Mouse (Mus musculus): ENCODE results near the gene Abcc1.

Abcc1 gene

GRCm38 (mm10) chr16:14376352-14376751 is 15.0 kb downstream of the Abcc1 start:
- no peak for DNase-seq (ENCODE audit: low spot score in 2 of 2)

GRCm38 (mm10) chr16:14377321-14377720 is 16.0 kb downstream of the Abcc1 start:
- peak; percentile 50 to 78 for DNase-seq (ENCODE audit: low spot score in 2 of 2)

DNA sequence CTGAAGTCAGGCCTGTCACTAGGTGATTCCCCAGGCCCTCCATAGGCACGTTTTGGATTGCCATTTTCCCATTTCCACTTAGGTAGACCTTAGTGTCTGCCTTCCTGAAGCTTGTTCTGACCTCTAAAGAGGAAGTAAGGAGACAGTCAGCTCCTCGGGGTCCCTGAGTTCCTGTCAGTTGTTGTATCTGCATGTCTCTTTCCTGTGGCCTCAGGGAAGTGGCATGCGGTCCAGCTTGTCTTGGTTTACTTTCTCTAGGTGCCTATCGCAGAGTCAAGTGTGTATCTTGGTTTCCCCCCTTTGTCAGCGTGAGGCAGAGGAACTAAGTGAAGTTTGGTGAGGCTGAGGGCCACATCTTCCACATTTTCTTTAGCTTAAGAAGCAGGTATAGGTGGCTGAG is 17.3 kb downstream of the Abcc1 start:
- no peak for DNase-seq (ENCODE audit: low spot score in 2 of 2)

- DNase-seq (ENCODE audit: low spot score in 2 of 2) = no peak
These were observed 18.5 kb downstream of the Abcc1 start for GRCm38 (mm10) chr16:14379888-14380287.

GRCm38 (mm10) chr16:14381061-14381665 is 19.8 kb downstream of the Abcc1 start:
- no peak for DNase-seq (ENCODE audit: low spot score in 2 of 2)

DNA sequence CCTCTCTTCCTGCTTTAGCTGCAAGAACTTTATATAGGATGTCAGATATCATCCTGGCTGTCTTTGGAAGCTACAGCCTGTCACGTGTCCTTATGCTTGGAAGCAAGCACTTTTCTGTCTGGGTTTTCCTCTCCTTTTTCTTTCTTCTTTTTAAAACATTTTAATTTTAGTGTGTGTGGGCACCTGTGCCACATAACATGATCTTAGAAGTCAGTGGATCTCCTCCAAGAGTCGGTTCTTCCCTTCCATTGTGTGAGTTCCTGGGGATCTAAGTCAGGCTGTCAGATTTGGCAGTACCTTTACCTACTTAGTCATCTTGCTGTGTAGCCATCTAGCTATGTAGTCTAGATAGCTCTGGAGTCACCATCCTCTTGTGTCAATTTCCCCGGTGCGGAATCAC is 37.9 kb downstream of the Abcc1 start:
- DNase-seq (ENCODE audit: low spot score in 2 of 2) = no peak

- DNase-seq (ENCODE audit: low spot score in 2 of 2) = no peak
These were observed 42.1 kb downstream of the Abcc1 start for GRCm38 (mm10) chr16:14403507-14403906.

DNA sequence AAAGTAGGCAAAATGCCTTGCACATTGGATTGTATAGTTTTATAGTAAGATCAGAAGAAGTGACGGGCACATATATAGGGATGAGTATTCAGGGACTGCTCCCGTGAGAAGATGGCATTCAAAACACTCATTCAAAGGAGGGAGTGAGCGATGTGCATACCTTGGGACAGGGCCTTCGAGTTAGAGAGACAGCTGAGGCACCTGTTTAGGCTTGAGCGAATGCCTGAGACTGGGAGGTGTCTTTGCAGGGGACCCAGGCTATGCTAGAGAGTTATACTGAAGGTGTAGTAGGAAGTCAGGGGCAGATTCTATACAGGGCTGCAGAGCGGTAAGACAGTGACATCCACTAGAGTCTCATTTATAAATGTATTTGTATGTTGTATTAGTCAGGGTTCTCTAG is 44.3 kb downstream of the Abcc1 start:
- DNase-seq (ENCODE audit: low spot score in 2 of 2) = no peak

DNA sequence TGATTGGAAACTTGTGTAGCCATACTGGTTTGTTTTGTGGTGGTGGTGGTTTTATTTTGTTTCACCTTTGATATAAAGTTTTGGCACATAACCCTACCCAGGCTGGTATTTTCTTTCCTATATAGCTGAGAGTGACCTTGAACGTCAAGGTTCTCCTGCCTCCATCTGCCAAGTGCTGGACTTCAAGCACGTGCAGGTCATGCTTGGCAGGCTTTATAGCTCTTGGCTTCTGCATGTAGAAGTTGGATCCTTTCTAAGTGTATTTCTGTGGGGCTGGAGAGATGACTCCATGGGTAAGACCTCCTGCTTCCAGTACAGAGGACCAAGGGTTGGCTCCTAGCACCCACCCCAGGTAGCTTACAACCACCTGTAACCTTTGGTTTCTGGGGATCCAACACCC is 47.8 kb downstream of the Abcc1 start:
- DNase-seq (ENCODE audit: low spot score in 2 of 2) = no peak

DNA sequence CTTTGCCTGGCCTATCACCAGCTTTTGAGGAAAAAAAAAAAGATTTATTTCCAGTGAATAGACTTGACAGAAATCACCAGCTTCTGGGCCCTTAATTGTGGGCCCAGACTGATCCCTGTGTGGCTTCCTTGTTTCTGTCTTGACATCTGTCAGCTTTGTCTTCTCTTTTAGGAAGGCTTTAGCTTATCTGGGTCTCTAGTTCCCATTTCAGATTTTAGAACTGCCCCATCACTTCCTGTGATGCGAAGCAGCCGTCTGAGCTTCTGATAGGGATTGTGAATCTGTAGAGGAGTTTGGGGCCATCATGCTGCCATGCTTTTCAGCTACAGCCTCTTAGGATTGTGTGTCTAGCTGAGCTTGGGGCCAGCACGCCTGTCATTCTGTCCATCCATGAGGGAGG is 48.4 kb downstream of the Abcc1 start:
- DNase-seq (ENCODE audit: low spot score in 2 of 2) = no peak

DNA sequence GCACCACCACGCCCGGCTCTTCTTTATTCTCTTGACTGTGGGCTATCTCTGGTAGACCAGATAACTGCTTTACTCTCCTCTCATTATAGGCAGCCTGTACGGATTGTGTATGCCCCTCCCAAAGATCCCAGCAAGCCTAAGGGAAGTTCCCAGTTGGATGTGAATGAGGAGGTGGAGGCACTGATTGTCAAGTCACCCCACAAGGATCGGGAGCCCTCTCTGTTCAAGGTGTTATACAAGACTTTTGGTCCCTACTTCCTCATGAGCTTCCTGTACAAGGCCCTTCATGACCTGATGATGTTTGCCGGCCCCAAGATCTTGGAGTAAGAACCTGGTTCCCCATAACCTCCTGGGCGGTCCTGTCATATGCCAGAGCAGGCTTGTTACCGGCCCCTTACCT is 49.3 kb downstream of the Abcc1 start:
- DNase-seq (ENCODE audit: low spot score in 2 of 2) = no peak

GRCm38 (mm10) chr16:14411156-14411555 is 49.8 kb downstream of the Abcc1 start:
- DNase-seq (ENCODE audit: low spot score in 2 of 2) = no peak

- DNase-seq (ENCODE audit: low spot score in 2 of 2) = no peak
These were observed 51.2 kb downstream of the Abcc1 start for GRCm38 (mm10) chr16:14412551-14412950.

DNA sequence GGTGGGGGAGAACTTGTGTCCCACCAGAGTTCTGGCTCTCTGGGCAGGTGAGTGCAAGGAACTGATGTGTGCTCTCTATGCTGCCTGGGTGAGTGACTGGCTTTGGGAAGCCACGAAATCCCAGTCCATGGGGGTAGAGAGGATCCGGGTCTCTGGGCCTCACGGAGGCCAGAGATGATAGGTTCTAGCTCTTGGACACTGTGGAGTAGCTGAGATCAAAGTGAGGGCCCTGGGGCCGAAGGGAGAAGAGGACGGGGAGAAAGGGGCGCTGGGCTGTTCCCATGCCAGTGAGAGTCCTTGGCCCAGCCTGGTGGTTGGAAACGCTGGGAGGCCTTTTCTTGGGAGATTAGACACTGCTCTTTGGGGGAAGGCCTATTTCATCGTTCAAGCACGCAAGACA is 53.8 kb downstream of the Abcc1 start:
- no peak for DNase-seq (ENCODE audit: low spot score in 2 of 2)

- no peak for DNase-seq (ENCODE audit: low spot score in 2 of 2)
These were observed 55.7 kb downstream of the Abcc1 start for GRCm38 (mm10) chr16:14416957-14417618.

GRCm38 (mm10) chr16:14420496-14421132 is 59.3 kb downstream of the Abcc1 start:
- no peak for DNase-seq (ENCODE audit: low spot score in 2 of 2)

DNA sequence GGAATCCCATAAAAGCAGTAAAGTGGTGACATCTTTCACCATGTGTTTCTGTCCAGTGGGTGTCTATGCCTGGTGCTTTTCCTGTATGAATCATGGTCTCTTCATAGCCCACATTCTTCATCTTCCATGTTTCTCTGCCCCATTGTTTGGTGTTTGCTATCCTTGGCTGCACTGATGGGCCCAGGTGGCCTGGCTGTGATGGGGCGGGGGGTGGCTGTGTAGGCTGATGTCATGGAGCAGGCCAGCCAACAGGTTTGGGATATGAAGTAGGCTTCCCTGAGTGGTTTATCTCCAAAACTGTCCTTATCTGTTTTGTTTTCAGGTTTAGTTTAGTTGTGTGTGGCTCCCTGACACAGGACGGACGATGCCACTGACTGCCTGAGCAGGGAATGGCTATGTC is 60.7 kb downstream of the Abcc1 start:
- no peak for DNase-seq (ENCODE audit: low spot score in 2 of 2)

GRCm38 (mm10) chr16:14429371-14429770 is 68.0 kb downstream of the Abcc1 start:
- peak; percentile 9 to 10 for DNase-seq (ENCODE audit: low spot score in 2 of 2)

- DNase-seq (ENCODE audit: low spot score in 2 of 2) = peak in 1 of 2 experiments; percentile 16
These were observed 71.6 kb downstream of the Abcc1 start for GRCm38 (mm10) chr16:14432996-14433395.

DNA sequence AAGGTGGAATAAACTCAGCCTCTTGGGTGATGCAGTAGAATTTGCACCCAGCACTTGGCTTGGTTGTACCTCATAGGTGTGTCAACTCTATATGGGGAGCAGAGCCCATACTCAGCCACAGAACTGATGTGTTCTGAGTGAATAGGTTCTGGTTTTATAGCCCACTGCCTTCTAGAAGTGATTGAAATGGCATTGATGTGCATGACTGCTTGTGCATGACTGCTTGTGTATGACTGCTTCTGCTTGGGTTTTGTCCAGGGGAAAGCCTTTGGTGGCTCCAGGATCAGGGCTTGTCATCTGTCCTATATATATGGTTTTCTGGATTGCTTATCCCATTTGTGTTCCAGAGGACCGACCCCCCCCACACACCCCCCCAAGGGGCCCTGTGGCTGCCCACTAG is 74.2 kb downstream of the Abcc1 start:
- peak in 1 of 2 experiments; percentile 10 for DNase-seq (ENCODE audit: low spot score in 2 of 2)

- peak in 1 of 2 experiments; percentile 14 for DNase-seq (ENCODE audit: low spot score in 2 of 2)
These were observed 76.2 kb downstream of the Abcc1 start for GRCm38 (mm10) chr16:14437446-14437982.

DNA sequence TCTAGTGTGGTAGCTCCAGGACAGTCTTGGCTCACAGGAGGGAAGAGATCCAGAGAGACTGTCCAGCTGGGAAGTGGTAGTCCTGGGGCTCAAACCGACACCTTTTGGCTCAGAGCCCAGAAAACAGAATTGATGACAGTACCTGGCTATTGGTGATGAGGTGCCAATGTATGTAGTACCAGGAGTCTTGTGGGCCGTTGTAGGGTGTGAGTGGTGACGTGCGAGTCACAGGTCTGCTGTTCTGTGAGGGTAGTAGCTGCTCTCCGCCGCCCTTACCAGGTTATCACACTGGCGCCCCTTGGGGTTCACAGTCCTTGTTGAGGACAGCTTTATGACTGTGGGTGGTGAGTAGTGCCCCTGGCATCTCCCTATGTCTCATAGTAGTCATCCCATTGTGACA is 77.2 kb downstream of the Abcc1 start:
- peak in 1 of 2 experiments; percentile 15 for DNase-seq (ENCODE audit: low spot score in 2 of 2)

GRCm38 (mm10) chr16:14439081-14439480 is 77.7 kb downstream of the Abcc1 start:
- DNase-seq (ENCODE audit: low spot score in 2 of 2) = peak in 1 of 2 experiments; percentile 19

All from right cerebral cortex, postnatal 10 days (tissue).